Mouse (Mus musculus) kidney, adult 2 months (tissue): ENCODE measurements at regions not wholly inside any gene's neighbourhood (a gene's known extent, or its start where the extent isn't known, plus 50 kb on each side); places are given as distances from the start of the nearest gene placed in this dataset.

Experiments
- DNase-seq: peaks from one replicate; pipeline ENCODE4 v3.0.0; 2021
- H3K27ac ChIP-seq: fragments of 200-500 bp; 2 replicates; pipeline ENCODE4 v1.5.1; 2012; ENCODE audit warnings: low read depth, low read length, control low read depth, inconsistent platforms; ENCODE audit not compliant: insufficient read depth
- H3K27me3 ChIP-seq: fragments of 200-500 bp; replicated peaks from 2 replicates; pipeline ENCODE4 v1.6.1; 2012; ENCODE audit warnings: mild to moderate bottlenecking, moderate library complexity, low read length, inconsistent platforms; ENCODE audit not compliant: control insufficient read depth, insufficient read depth
- H3K36me3 ChIP-seq: fragments of 200-500 bp; 2 replicates; pipeline ENCODE4 v1.6.1; 2012; ENCODE audit warnings: mild to moderate bottlenecking, moderate library complexity, low read length, inconsistent platforms; ENCODE audit not compliant: control insufficient read depth, insufficient read depth
- H3K4me1 ChIP-seq: fragments of 200-500 bp; 2 replicates; pipeline ENCODE4 v1.6.1; 2011; ENCODE audit warnings: low read length; ENCODE audit not compliant: control insufficient read depth, insufficient read depth
- H3K4me3 ChIP-seq: fragments of 200-500 bp; 2 replicates; pipeline ENCODE4 v1.5.1; 2011; ENCODE audit warnings: mild to moderate bottlenecking, low read depth, low read length, control low read depth; ENCODE audit not compliant: insufficient read depth
- CTCF ChIP-seq: fragments of 200-500 bp; conservative IDR thresholded peaks from 2 replicates; pipeline ENCODE4 v1.5.1; 2011; ENCODE audit warnings: low read depth, mild to moderate bottlenecking, control low read depth, low read length, moderate library complexity, mixed read lengths; ENCODE audit not compliant: insufficient read depth, insufficient read length
- POLR2A ChIP-seq: fragments of 200-500 bp; IDR thresholded peaks from one replicate; pipeline ENCODE4 v1.6.1; 2011; ENCODE audit warnings: low read depth, low read length, control low read depth
- WGBS: fragments of 180-500 bp; shearing (Covaris S2); methylation state at CpG from one replicate; pipeline ENCODE4 v1.1.7; 2018; 5-methylcytosine and 5-hydroxymethylcytosine counted together

DNA sequence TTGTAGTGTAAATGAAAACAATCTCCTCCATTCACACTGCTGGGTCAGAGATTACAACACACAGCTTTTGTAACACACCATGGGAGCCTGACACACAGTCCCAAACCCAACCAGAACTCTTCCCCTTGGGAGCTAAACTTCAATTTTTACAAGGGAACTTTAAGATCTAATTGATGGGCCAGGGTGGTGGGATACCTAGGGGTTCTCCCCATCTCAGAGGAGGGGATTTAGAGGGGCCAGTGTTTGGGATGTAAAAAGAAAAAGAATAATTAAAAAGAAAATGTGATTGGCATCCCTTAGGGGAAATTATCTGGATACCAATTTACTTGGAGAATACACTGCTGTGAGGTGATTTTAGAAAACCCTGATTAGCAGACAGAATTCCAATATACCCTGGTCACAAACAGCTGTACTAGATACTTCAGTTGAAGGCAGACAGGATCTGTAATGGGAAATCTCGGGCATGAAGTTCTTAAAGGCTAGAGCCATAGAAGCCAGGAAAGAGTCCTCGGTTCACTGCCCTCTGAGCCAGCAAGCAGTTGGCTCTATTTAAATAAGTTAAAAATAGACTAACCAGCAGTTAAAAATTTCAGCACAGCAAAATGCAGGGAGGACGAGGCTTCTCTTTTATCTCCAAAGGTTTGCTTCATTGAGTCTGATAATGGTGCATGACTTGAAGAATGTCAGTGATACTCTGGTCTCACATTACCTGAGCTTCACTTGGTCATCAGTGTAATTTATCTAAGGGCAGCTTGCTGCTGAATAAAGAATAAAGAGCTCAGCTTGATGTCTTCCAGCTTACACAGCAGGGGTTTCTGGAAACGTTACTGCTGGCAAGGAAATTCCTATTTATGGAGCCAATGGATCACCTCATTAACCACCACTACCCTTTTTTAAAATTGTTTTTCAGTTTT, 864.6 kb downstream of the Jrkl start:
- no peak for TF ChIP-seq POLR2A
- TF ChIP-seq CTCF: no peak
- WGBS: 8% methylated on average over 4 of the region's 4 CpGs
- Histone ChIP-seq H3K4me3 (no peak overlapping the region), H3K36me3 (no peaks in the 10 kb centered on the region), H3K27ac (peak overlapping the region; percentile 76), H3K27me3 (no peaks in the 10 kb centered on the region), H3K4me1 (peaks cover 3% of the 10 kb centered on the region; the same call in 1 of the 2 replicates)
- peak; percentile 76 for DNase-seq

- WGBS: 74% methylated on average over 2 of the region's 2 CpGs
- H3K4me1 ChIP-seq: peaks cover 3% of the 10 kb centered on the region; the same call in 1 of the 2 replicates
- no peak overlapping the region for H3K4me3 ChIP-seq
- DNase-seq: no peak
- no peak overlapping the region for H3K27ac ChIP-seq
- no peaks in the 10 kb centered on the region for H3K27me3 ChIP-seq
- no peaks in the 10 kb centered on the region for H3K36me3 ChIP-seq
- TF ChIP-seq POLR2A (no peak), CTCF (no peak)
Observed at GRCm38 (mm10) chr9:12380029-12380428, 865.6 kb downstream of the Jrkl start.

DNA sequence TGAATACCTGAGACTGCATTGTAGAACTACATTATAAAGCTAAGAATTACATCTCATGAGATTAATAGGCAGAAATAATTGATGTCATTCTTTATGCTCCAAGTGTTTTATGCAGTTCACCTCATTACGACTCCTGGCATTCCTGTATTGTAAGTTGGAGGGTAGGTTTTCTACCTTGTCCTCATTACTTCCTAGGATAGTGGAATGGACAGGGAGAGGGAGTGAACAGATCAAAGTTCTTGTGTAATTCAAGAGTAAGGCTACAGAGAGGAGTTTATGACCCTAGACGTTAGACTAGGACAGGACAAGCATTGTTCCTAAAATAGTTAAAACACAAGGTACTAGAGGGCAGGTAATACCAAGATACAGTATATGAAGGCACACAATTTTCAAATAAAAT, 901.3 kb downstream of the Jrkl start:
- no peak for TF ChIP-seq CTCF
- TF ChIP-seq POLR2A: no peak
- 30% methylated on average over 2 of the region's 2 CpGs for WGBS
- DNase-seq: no peak
- H3K4me1 ChIP-seq: no peaks in the 10 kb centered on the region
- no peaks in the 10 kb centered on the region for H3K27me3 ChIP-seq
- H3K36me3 ChIP-seq: no peaks in the 10 kb centered on the region
- H3K4me3 ChIP-seq: no peak overlapping the region
- no peak overlapping the region for H3K27ac ChIP-seq

- H3K36me3 ChIP-seq: no peaks in the 10 kb centered on the region
- WGBS: 91% methylated on average over 4 of the region's 4 CpGs
- no peak overlapping the region for H3K27ac ChIP-seq
- no peaks in the 10 kb centered on the region for H3K4me1 ChIP-seq
- TF ChIP-seq CTCF (no peak), POLR2A (no peak)
- no peak for DNase-seq
- no peak overlapping the region for H3K4me3 ChIP-seq
- no peaks in the 10 kb centered on the region for H3K27me3 ChIP-seq
Observed at GRCm38 (mm10) chr9:12341453-12341852, 904.2 kb downstream of the Jrkl start.

DNA sequence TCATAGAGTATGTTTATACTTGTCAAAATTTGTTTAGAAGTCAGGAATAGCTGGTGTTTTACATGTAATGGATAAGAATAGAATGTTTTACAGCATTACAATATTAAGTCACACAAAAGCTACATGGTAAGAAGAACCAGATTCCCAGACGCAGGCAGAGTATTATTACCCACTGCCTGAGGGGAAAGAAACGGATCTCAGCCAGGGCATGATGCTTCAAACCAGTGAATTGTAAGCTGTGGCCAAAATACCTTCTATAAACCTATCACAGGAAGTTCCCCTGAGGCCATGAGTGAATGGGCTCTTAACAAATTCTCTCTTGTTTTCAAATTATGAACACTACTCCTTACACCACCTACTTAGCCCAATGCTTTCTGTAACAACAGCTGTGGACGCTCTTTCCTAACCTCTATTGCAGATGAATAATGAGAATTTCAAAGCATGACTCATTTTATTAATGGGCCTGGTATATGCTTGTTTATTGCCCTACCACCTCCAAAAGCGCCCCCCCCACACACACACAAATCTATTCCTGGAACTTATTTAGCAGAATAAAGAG, 932.0 kb downstream of the Jrkl start:
- no peaks in the 10 kb centered on the region for H3K27me3 ChIP-seq

GRCm38 (mm10) chr9:12313027-12313426, 932.6 kb downstream of the Jrkl start:
- H3K27me3 ChIP-seq: no peaks in the 10 kb centered on the region
- H3K4me1 ChIP-seq: no peaks in the 10 kb centered on the region
- no peak for DNase-seq
- 70% methylated on average over 1 of the region's 1 CpGs for WGBS
- TF ChIP-seq POLR2A: no peak
- no peak overlapping the region for H3K4me3 ChIP-seq
- H3K36me3 ChIP-seq: no peaks in the 10 kb centered on the region
- no peak overlapping the region for H3K27ac ChIP-seq

More for the DNA sequence above, 932.0 kb downstream of the Jrkl start:
- H3K4me1 ChIP-seq: no peaks in the 10 kb centered on the region
- H3K27ac ChIP-seq: no peak overlapping the region
- H3K4me3 ChIP-seq: no peak overlapping the region
- TF ChIP-seq CTCF (no peak), POLR2A (no peak)
- no peaks in the 10 kb centered on the region for H3K36me3 ChIP-seq
- 69% methylated on average over 4 of the region's 4 CpGs for WGBS
- no peak for DNase-seq
